Mouse (Mus musculus): ENCODE measurements around the gene Dennd1c.

Gene Dennd1c

GRCm38 (mm10) chr17:57078336-57078735 is at the start of gene Dennd1c:
Gene Dennd1c, minus strand, starts transcription at chr17:57078514.
- DNase-seq (ENCODE audit: low spot score in 2 of 2): no peak

- DNase-seq (ENCODE audit: low spot score in 2 of 2): no peak
Measured at GRCm38 (mm10) chr17:57125853-57126622, 47.7 kb upstream of the Dennd1c start.

- DNase-seq (ENCODE audit: low spot score in 2 of 2): no peak
Measured at GRCm38 (mm10) chr17:57124792-57125191, 46.5 kb upstream of the Dennd1c start.

- DNase-seq (ENCODE audit: low spot score in 2 of 2): no peak
Measured at GRCm38 (mm10) chr17:57123192-57124118, 45.1 kb upstream of the Dennd1c start.

- no peak for DNase-seq (ENCODE audit: low spot score in 2 of 2)
Measured at GRCm38 (mm10) chr17:57121856-57122255, 43.5 kb upstream of the Dennd1c start.

- DNase-seq (ENCODE audit: low spot score in 2 of 2): no peak
Measured at GRCm38 (mm10) chr17:57118524-57119349, 40.4 kb upstream of the Dennd1c start.

- DNase-seq (ENCODE audit: low spot score in 2 of 2): no peak
Measured at GRCm38 (mm10) chr17:57116801-57117200, 38.5 kb upstream of the Dennd1c start.

GRCm38 (mm10) chr17:57112768-57113474 is 34.6 kb upstream of the Dennd1c start:
- DNase-seq (ENCODE audit: low spot score in 2 of 2): no peak

- no peak for DNase-seq (ENCODE audit: low spot score in 2 of 2)
Measured at GRCm38 (mm10) chr17:57110005-57110404, 31.7 kb upstream of the Dennd1c start.

- DNase-seq (ENCODE audit: low spot score in 2 of 2): no peak
Measured at GRCm38 (mm10) chr17:57108666-57109171, 30.4 kb upstream of the Dennd1c start.

- DNase-seq (ENCODE audit: low spot score in 2 of 2): no peak
Measured at GRCm38 (mm10) chr17:57108040-57108665, 29.8 kb upstream of the Dennd1c start.

- DNase-seq (ENCODE audit: low spot score in 2 of 2): no peak
Measured at GRCm38 (mm10) chr17:57107064-57107463, 28.8 kb upstream of the Dennd1c start.

- no peak for DNase-seq (ENCODE audit: low spot score in 2 of 2)
Measured at GRCm38 (mm10) chr17:57106035-57106368, 27.7 kb upstream of the Dennd1c start.

- no peak for DNase-seq (ENCODE audit: low spot score in 2 of 2)
Measured at GRCm38 (mm10) chr17:57105181-57106034, 27.1 kb upstream of the Dennd1c start, which contains the start of gene Tnfsf9. Gene Tnfsf9, plus strand, starts transcription at chr17:57105325.

- no peak for DNase-seq (ENCODE audit: low spot score in 2 of 2)
Measured at GRCm38 (mm10) chr17:57104496-57104895, 26.2 kb upstream of the Dennd1c start.

- no peak for DNase-seq (ENCODE audit: low spot score in 2 of 2)
Measured at GRCm38 (mm10) chr17:57102276-57102675, 24.0 kb upstream of the Dennd1c start.

GRCm38 (mm10) chr17:57099629-57100325 is 21.5 kb upstream of the Dennd1c start:
- no peak for DNase-seq (ENCODE audit: low spot score in 2 of 2)

GRCm38 (mm10) chr17:57098321-57098720 is 20.0 kb upstream of the Dennd1c start:
- DNase-seq (ENCODE audit: low spot score in 2 of 2): no peak

GRCm38 (mm10) chr17:57096623-57096920 is 18.3 kb upstream of the Dennd1c start:
- peak; percentile 69 to 72 for DNase-seq (ENCODE audit: low spot score in 2 of 2)

Measured in right cerebral cortex, postnatal 36 days (tissue).